Mouse (Mus musculus): ENCODE measurements around the gene Gm17364.

DNA sequence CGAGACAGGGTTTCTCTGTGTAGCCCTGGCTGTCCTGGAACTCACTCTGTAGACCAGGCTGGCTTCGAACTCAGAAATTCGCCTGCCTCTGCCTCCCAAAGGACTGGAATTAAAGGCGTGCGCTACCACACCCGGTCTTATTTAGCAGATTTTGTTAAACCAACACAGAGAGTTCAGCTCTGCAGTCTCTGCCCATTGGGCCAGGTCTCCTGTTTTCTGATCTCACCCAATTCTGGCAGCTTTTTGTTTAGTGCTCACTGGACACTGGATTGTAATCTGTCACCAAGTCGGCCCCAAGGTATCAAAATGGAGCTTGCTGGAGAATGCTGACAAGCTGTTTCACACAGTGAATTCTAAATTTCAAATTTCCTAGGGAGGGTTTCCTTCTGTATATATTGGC lies 21.0 kb downstream of the Gm17364 start:
- TF ChIP-seq POLR2A (IDR thresholded peaks at IDR 0.05; ENCODE audit: borderline replicate concordance, extremely low read depth, insufficient read depth, insufficient read length, poor library complexity, severe bottlenecking), result no peak
- TF ChIP-seq CTCF (IDR thresholded peaks at IDR 0.05; ENCODE audit: borderline replicate concordance, extremely low read depth, insufficient read depth, insufficient read length), result no peak

Data from brain, embryonic 14.5 days (tissue).